Mouse (Mus musculus) lung, postnatal 14 days (tissue): ENCODE measurements at regions not wholly inside any gene's neighbourhood (a gene's known extent, or its start where the extent isn't known, plus 50 kb on each side); places are given as distances from the start of the nearest gene placed in this dataset.

Experiments used
- DNase-seq: peaks from one replicate; pipeline ENCODE4 v3.0.0; 2021

DNA sequence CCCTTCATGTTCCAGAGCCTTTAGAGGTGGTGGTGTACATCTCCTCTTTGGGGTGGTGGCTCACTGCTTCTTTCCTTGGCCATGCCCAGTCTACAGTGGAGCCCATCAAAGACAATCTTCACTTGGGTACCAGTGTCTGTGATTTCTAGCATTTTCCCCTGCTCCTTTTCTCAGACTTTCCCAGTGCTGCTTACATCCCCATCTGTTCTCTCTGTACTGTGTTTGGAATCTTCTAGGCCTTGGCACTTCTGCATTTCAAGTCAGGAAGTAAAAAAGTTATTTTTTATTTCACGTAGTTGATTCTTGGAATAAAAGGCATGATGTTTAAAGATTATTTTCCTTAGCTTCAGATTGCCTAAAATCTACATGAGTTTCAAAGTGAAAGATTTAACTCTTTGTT is 455.4 kb downstream of the Sorl1 start:
- DNase-seq = no peak

DNA sequence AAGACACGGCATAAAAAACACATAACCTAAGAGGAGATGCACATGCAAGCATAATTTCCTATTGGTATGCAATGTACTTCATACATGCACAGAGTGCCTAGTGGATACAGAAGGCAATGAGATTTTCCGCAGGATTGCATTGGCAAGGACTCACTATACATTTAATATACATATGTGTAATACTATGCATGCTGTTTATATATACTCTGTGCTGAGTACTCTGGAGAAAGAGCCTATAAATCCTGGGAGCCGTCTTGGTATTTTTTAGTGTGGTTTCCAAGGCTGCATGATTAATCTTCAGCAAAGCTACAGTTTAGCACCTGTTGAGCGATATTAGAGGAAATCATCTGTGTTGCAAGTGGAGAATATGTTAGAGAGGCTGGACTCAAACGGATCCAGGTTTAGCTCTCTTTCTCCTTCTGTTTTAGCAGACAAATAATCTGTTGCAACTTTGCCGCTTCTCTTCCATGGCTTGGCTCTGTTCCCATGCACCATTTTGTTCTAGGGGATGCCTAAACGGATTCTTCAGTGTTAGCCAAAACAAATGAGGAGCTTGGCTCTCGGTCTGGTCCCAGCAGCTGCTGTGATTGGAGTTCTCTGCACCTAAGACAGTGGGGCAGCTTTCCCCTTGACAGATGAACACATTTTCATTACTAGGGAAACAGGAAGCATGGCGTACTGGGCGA is 459.0 kb downstream of the Sorl1 start:
- peak; percentile 27 for DNase-seq

DNA sequence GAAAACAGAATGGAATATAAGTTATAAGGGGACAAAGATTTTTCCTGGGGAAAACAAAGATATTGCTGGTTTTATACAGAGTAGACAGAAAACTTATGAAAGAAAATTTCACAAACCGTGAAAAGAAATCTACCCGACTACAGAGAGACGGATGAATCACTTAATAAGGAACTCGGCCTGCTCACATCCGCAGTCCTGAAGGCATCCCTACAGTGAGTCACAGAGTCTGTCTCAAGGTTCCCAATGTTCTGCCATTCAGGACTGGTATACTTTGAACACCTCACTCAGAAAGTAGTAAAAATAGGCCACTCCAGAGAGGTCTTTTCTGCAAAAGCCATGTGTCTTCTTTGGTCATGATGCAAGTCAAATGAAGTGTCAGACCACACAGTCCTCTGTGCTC is 463.5 kb downstream of the Sorl1 start:
- no peak for DNase-seq

DNA sequence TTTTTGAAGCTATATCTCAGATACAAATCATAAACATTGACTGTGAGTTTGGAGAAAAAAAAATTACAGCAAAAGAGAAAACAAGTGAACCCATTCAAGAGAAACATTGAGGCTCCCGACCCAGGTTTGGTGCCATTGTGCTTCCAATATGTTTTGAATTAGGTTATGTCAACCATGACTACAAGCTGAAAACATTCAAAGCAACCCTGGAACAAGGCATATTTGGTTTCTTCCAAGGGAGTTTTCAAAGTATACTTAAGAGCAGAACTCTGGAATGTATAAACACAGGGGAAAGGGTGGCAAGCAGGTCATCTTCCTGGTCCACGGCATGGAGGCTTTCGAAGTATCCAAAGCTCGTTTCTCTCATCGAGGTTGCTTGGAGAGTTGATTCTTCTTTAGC is 464.1 kb downstream of the Sorl1 start:
- DNase-seq = no peak

DNA sequence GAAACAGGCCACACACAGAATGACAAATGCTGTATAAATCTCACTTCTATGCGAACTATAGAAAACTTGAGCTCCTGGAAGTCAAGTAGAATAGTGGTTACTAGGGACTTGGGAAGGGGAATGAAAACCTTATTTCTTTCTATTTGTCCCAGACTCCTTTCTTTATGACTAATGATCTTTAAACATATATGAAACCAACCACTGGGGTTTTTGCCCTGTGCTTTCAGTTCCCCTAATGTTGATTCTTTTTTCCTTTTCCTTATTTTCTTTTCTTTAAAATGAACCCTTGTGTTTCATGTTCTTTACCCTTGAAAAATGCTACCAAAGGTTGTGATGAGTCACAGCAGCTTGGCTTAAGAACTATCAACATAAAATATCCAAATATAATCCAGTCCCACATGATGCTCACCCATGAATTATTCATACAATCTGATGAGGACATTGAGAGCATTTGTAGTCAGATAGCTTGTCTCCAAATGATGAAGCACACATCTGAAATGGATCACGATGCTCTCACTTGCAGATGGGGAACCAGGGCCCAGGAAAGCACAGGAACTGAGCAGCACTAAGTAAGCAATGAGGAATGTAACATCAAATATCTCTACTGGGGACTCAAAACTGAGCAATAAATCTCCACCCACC is 470.2 kb upstream of the Ubash3b start:
- DNase-seq = no peak

DNA sequence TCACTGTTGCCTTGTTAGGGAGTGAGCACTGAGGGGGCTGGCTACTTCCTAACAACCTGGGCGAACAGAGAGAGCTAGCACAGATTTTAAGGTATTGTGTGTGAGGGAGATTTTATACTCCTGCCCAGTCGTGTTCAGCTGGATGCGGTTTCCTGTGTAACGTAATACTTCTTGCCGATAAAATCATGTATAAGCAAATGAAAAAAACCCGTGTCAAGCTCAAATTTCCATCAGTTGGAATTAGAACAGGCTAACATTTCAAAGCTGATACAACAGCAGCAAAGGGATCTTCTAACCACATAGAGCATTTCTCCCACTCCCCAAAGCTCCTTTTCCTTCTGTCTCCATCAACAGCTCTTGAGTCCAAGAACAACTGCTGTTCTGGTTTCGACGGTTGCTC is 459.8 kb upstream of the Ubash3b start:
- no peak for DNase-seq

DNA sequence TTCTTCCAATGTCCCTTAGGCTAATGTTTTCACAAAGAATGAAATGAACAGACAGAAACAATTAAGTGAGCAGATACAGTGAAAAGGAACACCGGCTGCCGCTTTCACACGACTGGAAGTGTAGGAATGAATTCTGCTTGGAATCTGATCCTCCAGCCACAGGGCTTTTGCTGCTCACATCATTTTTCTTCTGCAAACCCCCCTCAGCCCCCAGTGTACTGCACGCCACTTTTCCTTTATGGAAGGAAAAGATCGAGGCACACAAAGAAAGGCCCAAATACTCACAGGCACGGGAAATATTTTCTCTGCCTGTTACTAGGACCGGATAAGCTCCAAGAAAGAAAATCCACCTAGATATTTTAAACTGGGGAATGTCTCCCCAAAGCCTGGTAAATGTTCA is 452.5 kb upstream of the Ubash3b start:
- DNase-seq = no peak

DNA sequence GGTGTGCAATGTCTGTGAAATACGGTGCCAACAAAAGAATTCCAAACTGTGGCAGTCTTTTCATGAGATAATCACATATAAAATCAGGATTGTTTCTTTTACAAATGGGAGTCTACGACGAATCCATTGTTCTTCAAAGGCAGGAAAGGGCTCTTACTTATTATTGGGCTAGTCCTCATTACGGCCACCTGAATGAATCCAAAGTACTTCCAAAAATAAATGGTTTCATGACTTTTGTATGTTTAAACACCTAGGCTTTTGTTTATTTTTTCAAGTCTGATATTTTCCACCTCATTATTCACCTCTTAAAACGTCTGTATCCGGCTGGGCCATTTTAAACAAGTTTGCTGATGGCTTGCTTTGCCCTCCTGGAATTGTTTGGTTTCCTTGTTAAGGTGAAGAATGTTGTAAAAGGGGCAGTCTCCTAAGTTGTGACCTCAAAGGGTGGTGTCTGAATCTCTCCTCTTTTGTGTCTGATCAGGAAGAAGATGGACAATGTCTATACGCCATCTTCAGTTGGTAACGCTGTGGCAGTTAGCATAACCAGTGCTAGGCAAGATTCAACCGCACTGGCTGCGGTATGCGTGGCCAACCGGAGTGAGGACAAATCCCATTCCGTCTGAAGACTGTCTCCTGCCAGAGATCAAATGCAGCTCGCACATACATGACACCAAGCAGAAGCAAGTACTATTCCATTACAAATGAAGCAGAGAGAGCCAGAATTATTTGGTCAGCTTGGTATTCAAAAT is 451.5 kb upstream of the Ubash3b start:
- no peak for DNase-seq

DNA sequence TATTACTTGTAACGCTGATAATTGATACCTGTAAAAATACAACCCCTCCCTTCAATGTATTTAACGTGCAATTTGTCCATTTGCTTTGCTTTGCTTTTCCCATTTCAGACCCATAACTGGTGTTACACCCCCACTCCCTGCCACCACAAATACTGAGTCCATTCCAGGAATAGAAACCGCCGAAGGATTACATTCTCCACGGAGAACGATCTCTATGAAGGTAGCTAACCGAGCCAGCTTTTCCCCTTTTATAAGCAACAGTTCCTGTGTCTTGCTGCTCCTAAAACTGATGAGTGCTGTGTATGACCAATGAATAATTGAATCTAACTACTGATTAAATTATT is 450.9 kb upstream of the Ubash3b start:
- no peak for DNase-seq

DNA sequence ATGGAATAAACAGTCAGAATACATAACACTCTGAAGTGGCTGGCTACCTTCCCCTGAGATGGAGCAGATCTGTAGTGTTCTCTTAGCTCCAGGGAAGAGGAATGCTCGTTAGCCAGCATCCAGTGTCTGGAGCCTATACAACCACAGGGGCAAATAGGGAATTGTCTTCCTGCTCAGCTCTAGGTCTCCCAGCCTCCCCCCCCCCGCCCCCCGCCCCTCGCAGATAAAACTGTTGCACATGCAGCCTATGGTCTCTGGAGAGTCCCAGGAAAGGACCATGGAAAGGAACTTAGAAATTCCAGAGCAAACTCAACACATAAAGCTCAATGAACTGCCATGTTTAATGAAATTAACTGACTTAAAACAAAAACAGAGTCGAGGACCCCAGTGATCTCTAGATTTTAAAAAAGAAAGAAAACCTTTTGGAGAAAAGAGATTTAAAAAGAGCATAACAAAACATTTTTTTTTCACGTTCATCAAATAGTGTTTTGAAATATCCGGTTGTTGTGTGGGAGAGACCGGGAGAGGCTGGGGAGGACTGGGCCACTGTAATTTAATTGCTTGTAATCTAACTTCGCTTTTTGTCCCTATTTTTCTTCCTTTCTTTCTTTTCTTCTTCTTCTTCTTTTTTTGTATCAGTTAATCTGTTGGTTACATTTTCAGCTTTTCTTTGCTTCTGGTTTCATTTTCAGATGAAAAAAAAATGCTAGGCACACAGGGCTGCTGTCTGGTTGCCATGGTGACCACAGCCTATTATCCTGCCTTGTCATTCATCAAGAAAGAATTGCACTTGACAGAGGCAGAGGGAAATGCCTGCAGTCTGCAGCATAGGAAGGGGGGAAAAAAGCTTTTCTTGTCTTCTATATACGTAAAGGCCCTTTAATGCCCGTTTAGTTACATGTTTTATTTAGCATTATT is 450.3 kb upstream of the Ubash3b start:
- peak; percentile 47 for DNase-seq

DNA sequence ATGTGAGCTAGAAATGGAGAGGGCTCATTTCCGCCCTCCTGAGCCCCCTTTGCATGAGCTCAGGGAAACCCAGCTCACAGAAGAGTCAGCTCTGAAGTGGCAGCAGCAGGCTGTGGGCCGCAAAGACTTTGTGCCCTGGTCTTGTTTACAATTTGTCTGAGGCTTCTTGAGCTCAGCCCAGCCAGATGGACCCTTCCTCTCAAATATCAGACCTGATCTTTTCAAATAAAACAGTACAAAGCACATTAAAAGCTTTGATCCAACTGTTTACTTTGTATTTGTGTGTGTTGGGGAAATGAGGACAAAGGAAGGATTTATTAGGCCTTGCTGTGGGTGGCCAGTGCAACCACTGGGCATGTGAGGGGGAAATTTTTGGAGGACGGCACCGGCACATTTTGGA is 448.9 kb upstream of the Ubash3b start:
- no peak for DNase-seq

DNA sequence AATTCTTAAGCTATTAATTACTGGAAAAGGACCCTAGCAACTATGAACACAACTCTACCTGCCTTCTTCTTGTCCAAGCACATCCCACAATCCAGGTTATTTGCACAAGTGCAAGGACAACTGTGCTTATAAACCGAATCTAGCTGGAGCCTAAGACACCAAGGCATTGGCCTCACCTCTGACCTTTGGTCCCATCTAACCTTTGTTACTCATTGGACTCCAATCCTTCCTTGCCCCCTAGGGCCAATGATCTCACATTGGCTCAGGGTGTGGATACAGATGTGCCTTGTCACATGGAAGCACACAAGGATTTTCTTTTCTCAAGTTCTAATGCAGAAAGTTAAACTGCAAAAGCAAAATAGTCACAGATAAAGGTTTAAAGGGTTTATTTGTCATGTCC is 444.6 kb upstream of the Ubash3b start:
- no peak for DNase-seq

DNA sequence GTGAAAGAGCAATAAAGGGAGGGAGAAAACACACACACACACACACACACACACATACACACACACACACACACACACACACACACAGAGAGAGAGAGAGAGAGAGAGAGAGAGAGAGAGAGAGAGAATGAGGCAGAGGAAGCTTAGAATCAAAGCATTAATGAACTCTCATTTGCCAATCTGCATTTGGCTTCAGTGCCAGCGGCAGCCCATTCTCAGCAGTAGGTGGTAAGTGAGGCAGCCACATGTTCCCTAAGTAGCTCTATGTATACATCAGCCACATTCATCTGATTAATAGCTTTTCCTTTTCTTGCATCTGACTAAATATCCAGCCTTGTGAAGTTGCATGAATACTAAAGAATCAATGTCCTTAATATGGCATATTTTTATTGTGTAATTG is 443.4 kb upstream of the Ubash3b start:
- no peak for DNase-seq

DNA sequence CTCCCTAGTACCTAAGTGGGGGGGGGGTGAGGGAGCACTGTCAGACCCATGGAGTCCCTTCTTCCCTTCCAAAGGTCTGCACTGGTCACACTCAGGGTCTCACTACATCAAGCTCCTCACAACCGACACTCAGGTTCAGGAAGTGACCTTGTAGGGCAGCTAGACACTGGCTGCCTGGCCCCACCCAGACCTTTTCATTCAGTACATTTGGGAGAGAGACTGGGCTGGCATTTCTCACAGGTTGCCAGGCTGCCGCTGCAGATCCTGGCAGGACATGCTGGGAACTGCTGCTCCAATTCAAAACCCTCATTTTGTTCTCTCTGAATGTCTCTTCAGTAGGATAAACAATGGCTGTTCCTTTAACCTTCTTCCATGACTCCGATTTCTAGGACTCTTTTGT is 439.3 kb upstream of the Ubash3b start:
- no peak for DNase-seq

DNA sequence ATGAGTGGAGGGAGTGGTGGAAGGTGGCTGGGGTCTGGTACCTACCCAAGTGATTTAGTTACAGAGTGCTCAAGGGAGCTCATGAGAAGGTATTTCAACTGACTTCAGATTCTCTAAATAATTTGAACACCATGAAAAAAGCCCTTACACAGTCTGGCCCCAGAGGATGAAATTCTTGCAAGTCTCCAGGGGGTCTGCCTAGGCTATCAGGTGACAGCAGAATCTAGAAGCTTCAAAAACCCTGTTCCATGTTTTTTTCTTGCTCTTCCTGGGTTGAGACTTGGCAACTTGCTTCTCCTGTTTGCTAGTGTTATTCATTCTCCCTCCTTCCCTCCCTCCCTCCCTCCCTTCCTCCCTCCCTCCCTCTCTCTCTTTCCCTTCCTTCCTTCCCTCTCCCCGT is 438.4 kb upstream of the Ubash3b start:
- no peak for DNase-seq

DNA sequence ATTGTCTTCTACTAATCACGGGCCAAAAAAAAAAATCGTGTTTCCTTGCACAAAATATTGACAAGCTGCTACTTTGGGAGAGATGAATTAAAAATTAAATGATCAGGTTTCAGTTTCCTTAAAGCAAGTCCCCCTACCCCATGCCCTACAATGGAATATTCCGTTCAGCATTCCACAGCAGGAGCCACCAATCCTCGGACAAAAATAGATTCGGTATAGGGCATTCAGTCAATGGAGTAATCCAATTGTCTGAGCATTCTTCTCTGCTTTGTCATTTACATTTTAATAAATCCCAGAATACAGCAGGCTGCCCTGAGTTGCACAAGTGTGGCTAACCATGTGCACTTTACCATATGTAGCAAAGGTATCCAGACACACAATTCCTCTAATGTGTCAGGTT is 434.3 kb upstream of the Ubash3b start:
- DNase-seq = no peak

DNA sequence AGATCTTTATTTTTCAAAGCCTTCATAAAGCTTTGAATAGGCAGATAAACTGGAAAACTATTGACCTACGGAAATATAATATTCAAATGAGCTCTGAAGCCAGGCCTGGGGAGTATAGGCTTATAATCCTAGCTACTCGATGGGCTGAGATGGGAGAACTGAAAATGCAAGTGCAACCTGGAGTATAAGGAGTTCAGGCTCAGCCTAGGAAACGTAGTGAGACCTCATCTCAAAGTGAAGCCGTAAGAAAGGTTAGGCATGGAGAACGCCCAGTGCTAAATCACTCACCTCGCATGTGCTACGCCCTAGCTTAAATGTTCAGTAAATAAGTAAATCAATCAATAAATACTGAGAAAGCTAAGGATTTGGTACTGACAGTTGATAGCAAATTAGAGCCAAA is 432.5 kb upstream of the Ubash3b start:
- DNase-seq = no peak

DNA sequence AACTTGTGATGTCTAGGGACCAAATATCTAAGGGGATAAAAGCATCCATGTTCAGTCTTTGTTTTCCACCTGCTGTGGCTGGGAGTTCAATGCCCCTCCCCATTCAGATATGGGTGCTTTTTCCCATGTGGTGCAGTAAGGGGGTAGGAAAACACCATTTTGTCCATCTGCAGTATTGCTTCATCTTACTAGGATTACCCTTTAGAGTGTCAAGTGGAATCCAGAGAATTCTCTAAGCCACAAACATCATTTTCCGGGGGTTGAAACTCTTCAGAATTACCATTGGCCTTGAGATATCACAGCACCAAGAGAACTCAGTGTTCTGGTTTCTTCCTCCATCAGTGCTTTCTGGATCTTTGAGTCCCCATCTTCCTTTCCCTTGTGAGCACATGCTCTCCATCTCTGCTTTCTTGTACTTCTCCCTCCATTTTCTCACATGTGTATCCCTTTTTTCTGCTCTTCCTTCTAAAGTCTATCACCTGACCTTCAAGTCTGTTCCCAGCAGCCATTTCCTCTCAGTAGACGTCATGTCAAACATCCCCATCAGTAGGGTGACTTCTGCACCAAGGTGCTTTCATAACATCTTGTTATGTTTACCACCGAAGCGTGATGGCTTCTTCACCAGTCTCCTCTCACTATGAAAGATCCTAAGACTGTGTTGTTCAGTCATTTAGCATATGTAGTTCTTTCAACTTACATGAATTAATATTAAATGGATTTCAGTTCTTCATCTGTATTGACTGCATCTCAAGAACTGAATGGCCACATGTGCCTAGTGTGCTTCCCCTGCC is 431.6 kb upstream of the Ubash3b start:
- no peak for DNase-seq

DNA sequence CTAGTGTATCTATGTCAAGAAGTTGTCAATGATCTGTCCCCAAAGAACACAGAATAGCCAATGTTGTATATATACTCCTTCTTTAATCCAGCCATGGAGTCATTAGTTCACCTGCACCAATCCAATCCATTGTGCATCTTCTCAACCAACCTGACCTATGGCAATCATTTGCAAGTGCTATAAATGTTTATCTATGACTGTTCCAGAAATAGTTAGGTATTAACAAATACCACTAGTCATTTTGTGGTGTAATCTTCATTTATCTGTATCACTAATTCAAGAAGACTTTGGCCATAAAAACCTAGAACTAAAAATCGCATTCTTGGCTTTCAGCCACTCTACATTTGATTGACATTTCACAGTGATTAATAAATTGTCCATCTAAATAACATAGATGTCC is 430.6 kb upstream of the Ubash3b start:
- no peak for DNase-seq

DNA sequence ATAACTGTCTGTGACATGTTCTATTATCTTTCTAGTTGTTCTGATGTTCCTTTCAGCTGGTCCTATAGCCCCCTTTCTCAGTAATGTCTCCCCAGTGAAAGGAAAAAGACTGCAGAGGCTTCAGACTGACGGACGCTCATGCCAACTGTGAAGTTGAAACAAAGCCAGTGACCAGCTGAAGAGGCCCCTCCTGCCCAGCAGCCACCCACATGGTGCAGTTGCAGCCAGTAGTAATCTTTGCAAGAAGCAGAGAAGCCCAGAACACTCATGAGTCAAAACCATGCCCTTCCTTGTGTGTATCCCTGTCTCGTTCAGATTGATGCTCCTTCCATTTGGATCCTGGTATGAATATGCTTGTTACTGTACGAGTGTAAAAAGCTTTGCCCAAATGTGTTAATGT is 428.7 kb upstream of the Ubash3b start:
- no peak for DNase-seq

DNA sequence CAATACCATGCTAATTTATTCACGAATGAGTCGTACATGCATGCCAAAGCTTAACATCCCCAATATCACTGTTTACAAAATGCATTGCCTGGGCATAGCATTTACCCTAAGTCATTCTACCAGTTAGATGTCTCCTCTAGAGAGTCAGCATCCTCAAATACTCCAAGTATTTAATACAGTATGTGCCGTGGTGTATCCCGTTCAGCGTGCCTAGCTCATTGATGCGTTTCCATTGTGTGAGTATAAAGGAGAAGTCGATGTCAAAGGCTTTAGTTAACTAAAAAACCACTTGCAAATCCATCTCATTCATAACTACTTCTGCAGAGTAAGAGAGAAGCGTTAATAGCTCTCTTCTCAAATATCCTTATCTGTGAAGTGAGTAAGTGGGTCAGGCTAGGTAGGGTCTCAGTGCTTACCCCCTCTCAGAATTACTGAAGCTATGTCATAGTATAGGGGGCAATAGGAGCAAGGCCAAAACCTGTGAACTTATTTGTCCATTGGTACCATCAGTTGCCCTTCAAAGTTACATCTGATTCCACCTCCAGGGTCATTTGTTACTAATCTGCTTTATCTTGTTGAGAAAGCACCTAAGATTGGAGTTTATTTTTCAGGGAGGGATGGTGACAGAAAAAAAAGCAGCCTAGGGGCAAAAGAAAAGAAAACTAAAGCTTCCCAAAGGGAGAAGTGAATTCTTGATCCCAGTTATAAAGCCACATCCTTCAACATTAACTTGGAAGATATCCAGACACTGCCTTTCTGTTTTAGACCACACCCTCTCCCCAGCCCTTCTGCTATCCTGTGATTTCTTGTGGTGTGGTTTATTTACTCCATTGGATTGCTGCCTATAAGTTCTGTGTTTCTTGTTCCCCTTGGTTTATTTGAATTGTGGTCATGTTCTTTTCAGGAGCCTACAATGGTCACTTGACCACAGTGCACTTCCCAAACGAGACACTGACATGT is 427.2 kb upstream of the Ubash3b start:
- DNase-seq = no peak
